Mouse (Mus musculus) ES-Bruce4 (cell line): ENCODE data around the gene Thra.

ENCODE experiments used
- CTCF ChIP-seq: IDR thresholded peaks from one replicate; pipeline ENCODE4 v1.8.1; 2011; ENCODE audit warnings: low read depth, low read length
- EP300 ChIP-seq: IDR thresholded peaks from 2 replicates; pipeline ENCODE4 v1.6.1; 2011; ENCODE audit warnings: low read depth, low read length; ENCODE audit not compliant: insufficient read depth
- POLR2A ChIP-seq: IDR thresholded peaks from one replicate; pipeline ENCODE4 v1.8.1; 2011; ENCODE audit warnings: low read length; ENCODE audit not compliant: insufficient read depth

- no peak for TF ChIP-seq EP300
- TF ChIP-seq CTCF, result no peak
- no peak for TF ChIP-seq POLR2A
Observed at GRCm38 (mm10) chr11:98776052-98776764, 35.8 kb downstream of the Thra start.
